Mouse (Mus musculus): ENCODE measurements around the gene Slc7a4.

DNA sequence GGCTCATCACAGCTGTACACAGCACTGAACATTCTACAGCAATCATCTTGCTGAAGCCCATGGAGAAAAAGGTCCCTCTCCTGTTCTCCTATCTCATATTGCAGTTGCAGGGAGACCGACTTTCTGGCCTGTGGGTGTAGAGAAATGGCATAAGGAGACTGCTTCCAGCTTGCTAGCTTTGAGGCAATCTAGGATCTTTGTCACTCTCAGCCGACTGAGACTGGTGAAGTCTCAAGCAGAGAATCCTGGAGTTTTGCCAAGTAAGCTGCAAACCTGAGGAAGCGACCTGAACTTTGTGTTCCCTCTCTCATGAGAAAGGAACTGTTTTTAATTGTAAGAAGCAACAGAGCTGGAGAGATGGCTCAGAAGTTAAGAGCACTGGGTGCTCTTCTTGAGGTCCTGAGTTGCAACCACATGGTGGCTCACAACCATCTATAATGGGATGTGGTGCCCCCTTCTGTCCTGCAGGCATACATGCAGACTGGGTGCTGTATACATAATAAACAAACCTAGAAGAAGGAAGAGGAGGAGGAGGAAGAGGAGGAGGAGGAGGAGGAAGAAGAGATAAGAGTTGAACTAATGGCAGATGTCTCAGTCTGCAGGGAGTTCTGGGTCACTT lies 18.0 kb upstream of the Slc7a4 start:
- TF ChIP-seq ELF1 (IDR thresholded peaks at IDR 0.05; ENCODE audit: low read depth, low read length) = 0 out of 2 replicates have a peak, but pooled peaks have one; percentile 18
- TF ChIP-seq USF1 (IDR thresholded peaks at IDR 0.05; ENCODE audit: low read depth, low read length) = no peak
- no peak for TF ChIP-seq MAFK (IDR thresholded peaks at IDR 0.05; ENCODE audit: insufficient replicate concordance, low read length)
- no peak for TF ChIP-seq E2F4 (IDR thresholded peaks at IDR 0.05; ENCODE audit: insufficient replicate concordance, low read depth, low read length)
- no peak for TF ChIP-seq JUND (conservative IDR thresholded peaks at IDR 0.05; ENCODE audit: low read depth, low read length)
- TF ChIP-seq TCF12 (IDR thresholded peaks at IDR 0.05; ENCODE audit: low read depth, low read length) = no peak
- TF ChIP-seq CTCF (conservative IDR thresholded peaks at IDR 0.05 in 1 of 2, IDR thresholded peaks at IDR 0.05 in 1 of 2; ENCODE audit: low read depth in 2 of 2, low read length in 2 of 2) = peak in 1 of 2 experiments; percentile 91; a peak in 2 of 4 replicates
- TF ChIP-seq RAD21 (IDR thresholded peaks at IDR 0.05; ENCODE audit: low read depth, low read length) = peak; percentile 43
- no peak for TF ChIP-seq CHD2 (IDR thresholded peaks at IDR 0.05; ENCODE audit: low read length)
- no peak for TF ChIP-seq NRF1 (IDR thresholded peaks at IDR 0.05; ENCODE audit: low read depth, low read length)
- TF ChIP-seq CHD1 (IDR thresholded peaks at IDR 0.05; ENCODE audit: low read depth, low read length) = no peak
- TF ChIP-seq KAT2A (IDR thresholded peaks at IDR 0.05; ENCODE audit: insufficient replicate concordance, low read length) = no peak
